Mouse (Mus musculus) CH12.LX (cell line): ENCODE data around the gene Asb1.

Experiments
- CTCF ChIP-seq, 2 experiments: IDR thresholded peaks in 1 of 2; conservative IDR thresholded peaks in 1 of 2; 2 replicates each; pipeline ENCODE4 v1.5.1; 2011 to 2012; ENCODE audit warnings: low read depth in 2 of 2, low read length in 2 of 2, improper control_type of control experiment in 1 of 2, inconsistent platforms in 1 of 2, mild to moderate bottlenecking in 1 of 2, moderate library complexity in 1 of 2
- E2F4 ChIP-seq: IDR thresholded peaks from 2 replicates; pipeline ENCODE4 v1.6.1; 2011; ENCODE audit warnings: low read depth, low read length, improper control_type of control experiment; ENCODE audit not compliant: insufficient replicate concordance
- EP300 ChIP-seq: IDR thresholded peaks from 2 replicates; pipeline ENCODE4 v1.6.1; 2011; ENCODE audit warnings: low read length, improper control_type of control experiment
- POLR2A ChIP-seq: IDR thresholded peaks from 2 replicates; pipeline ENCODE4 v1.6.1; 2011; ENCODE audit warnings: low read depth, mild to moderate bottlenecking, improper control_type of control experiment, low read length

GRCm38 (mm10) chr1:91584969-91585835, 44.9 kb downstream of the Asb1 start:
- TF ChIP-seq CTCF (conservative IDR thresholded peaks at IDR 0.05 in 1 of 2, IDR thresholded peaks at IDR 0.05 in 1 of 2; ENCODE audit: low read depth in 2 of 2, low read length in 2 of 2) (no peak), E2F4 (no peak), POLR2A (no peak), EP300 (no peak)
